Mouse (Mus musculus) testis, adult 2 months (tissue): Measurements from ENCODE around the gene Elobl. TPM values are rescaled to one million over a fixed set of nuclear protein-coding genes. Genes with fewer than 3 reads are reported as not detected.
A peak's percentile ranks its signal among the peaks of the same experiment; 100 is the strongest.

Experiments used
- H3K27ac ChIP-seq: fragments of 200-500 bp; 2 replicates; pipeline ENCODE4 v1.5.1; 2012; ENCODE audit warnings: low read depth, low read length; ENCODE audit not compliant: control insufficient read depth, insufficient read depth
- H3K27me3 ChIP-seq: fragments of 200-500 bp; 2 replicates; pipeline ENCODE4 v1.6.1; 2012; ENCODE audit warnings: mild to moderate bottlenecking, low read length, moderate library complexity; ENCODE audit not compliant: control insufficient read depth, insufficient read depth
- H3K36me3 ChIP-seq: fragments of 200-500 bp; 2 replicates; pipeline ENCODE4 v1.6.1; 2012; ENCODE audit warnings: mild to moderate bottlenecking, low read length; ENCODE audit not compliant: control insufficient read depth, insufficient read depth
- H3K4me1 ChIP-seq: fragments of 200-500 bp; 2 replicates; pipeline ENCODE4 v1.6.1; 2012; ENCODE audit warnings: low read length; ENCODE audit not compliant: control insufficient read depth, insufficient read depth
- H3K4me3 ChIP-seq: fragments of 200-500 bp; 2 replicates; pipeline ENCODE4 v1.5.1; 2012; ENCODE audit warnings: low read depth, mild to moderate bottlenecking, low read length, moderate library complexity, mixed read lengths; ENCODE audit not compliant: control insufficient read depth
- CTCF ChIP-seq: fragments of 200-500 bp; IDR thresholded peaks from 2 replicates; pipeline ENCODE4 v1.5.1; 2012; ENCODE audit warnings: low read depth, mild to moderate bottlenecking, inconsistent platforms, low read length, moderate library complexity; ENCODE audit not compliant: control insufficient read depth, insufficient read depth, insufficient replicate concordance
- POLR2A ChIP-seq: fragments of 200-500 bp; IDR thresholded peaks from 2 replicates; pipeline ENCODE4 v1.6.1; 2012; ENCODE audit warnings: low read depth, mild to moderate bottlenecking, inconsistent platforms, low read length, moderate library complexity; ENCODE audit not compliant: control insufficient read depth
- polyA plus RNA-seq: library from polyadenylated mRNA; depleted of rRNA; stranded (reverse); fragments of >200 nt; gene quantifications from 2 replicates; pipeline ENCODE4 v1.2.3, GENCODE M21; 2012

Gene Elobl
- polyA plus RNA-seq, 1 experiment, result 0.27 TPM

GRCm38 (mm10) chr11:88954803-88955202, 11.9 kb downstream of the Elobl start:
- Histone ChIP-seq H3K4me3 (peak overlapping the region; percentile 90), H3K36me3 (peaks cover 1% of the 10 kb centered on the region), H3K27ac (peak overlapping the region; percentile 69), H3K27me3 (no peaks in the 10 kb centered on the region), H3K4me1 (no peaks in the 10 kb centered on the region; the same call in 1 of the 2 replicates)
- no peak for TF ChIP-seq POLR2A
- no peak for TF ChIP-seq CTCF

- peak overlapping the region; percentile 13; the same call in 1 of the 2 replicates for H3K4me3 ChIP-seq
- peaks cover 2% of the 10 kb centered on the region for H3K36me3 ChIP-seq
- no peaks in the 10 kb centered on the region; the same call in 1 of the 2 replicates for H3K4me1 ChIP-seq
- TF ChIP-seq POLR2A (no peak), CTCF (no peak)
- H3K27ac ChIP-seq, result no peak overlapping the region
- no peaks in the 10 kb centered on the region for H3K27me3 ChIP-seq
Measured at GRCm38 (mm10) chr11:88953582-88953981, 13.1 kb downstream of the Elobl start.

- TF ChIP-seq POLR2A (no peak), CTCF (no peak)
- Histone ChIP-seq H3K4me3 (no peak overlapping the region), H3K36me3 (peaks cover 2% of the 10 kb centered on the region), H3K27me3 (no peaks in the 10 kb centered on the region), H3K27ac (no peak overlapping the region), H3K4me1 (no peaks in the 10 kb centered on the region; the same call in 1 of the 2 replicates)
Measured at GRCm38 (mm10) chr11:88952117-88952516, 14.6 kb downstream of the Elobl start.

GRCm38 (mm10) chr11:88951576-88951975, 15.2 kb downstream of the Elobl start:
- H3K36me3 ChIP-seq, result peaks cover 4% of the 10 kb centered on the region
- H3K27ac ChIP-seq, result no peak overlapping the region
- no peaks in the 10 kb centered on the region for H3K27me3 ChIP-seq
- no peak overlapping the region for H3K4me3 ChIP-seq
- no peaks in the 10 kb centered on the region; the same call in 1 of the 2 replicates for H3K4me1 ChIP-seq
- TF ChIP-seq CTCF (no peak), POLR2A (no peak)

GRCm38 (mm10) chr11:88950640-88951250, 16.0 kb downstream of the Elobl start:
- Histone ChIP-seq H3K4me1 (no peaks in the 10 kb centered on the region; the same call in 1 of the 2 replicates), H3K36me3 (peaks cover 4% of the 10 kb centered on the region), H3K27me3 (no peaks in the 10 kb centered on the region), H3K27ac (0 out of 2 replicates have a peak overlapping the region, but pooled peaks have one; percentile 26), H3K4me3 (no peak overlapping the region)
- TF ChIP-seq CTCF (no peak), POLR2A (no peak)

GRCm38 (mm10) chr11:88949802-88950639, 16.7 kb downstream of the Elobl start:
- peaks cover 4% of the 10 kb centered on the region for H3K36me3 ChIP-seq
- H3K4me3 ChIP-seq, result no peak overlapping the region
- no peaks in the 10 kb centered on the region; the same call in 1 of the 2 replicates for H3K4me1 ChIP-seq
- H3K27me3 ChIP-seq, result no peaks in the 10 kb centered on the region
- TF ChIP-seq POLR2A, result no peak
- TF ChIP-seq CTCF, result no peak
- 0 out of 2 replicates have a peak overlapping the region, but pooled peaks have one; percentile 26 for H3K27ac ChIP-seq

GRCm38 (mm10) chr11:88948896-88949295, 17.8 kb downstream of the Elobl start:
- no peak for TF ChIP-seq CTCF
- TF ChIP-seq POLR2A, result no peak
- Histone ChIP-seq H3K4me1 (no peaks in the 10 kb centered on the region; the same call in 1 of the 2 replicates), H3K36me3 (peaks cover 4% of the 10 kb centered on the region), H3K4me3 (no peak overlapping the region), H3K27me3 (no peaks in the 10 kb centered on the region), H3K27ac (no peak overlapping the region)

GRCm38 (mm10) chr11:88945971-88946585, 20.7 kb downstream of the Elobl start:
- no peak overlapping the region for H3K4me3 ChIP-seq
- H3K27me3 ChIP-seq, result no peaks in the 10 kb centered on the region
- H3K36me3 ChIP-seq, result peaks cover 4% of the 10 kb centered on the region
- no peak overlapping the region for H3K27ac ChIP-seq
- TF ChIP-seq CTCF (no peak), POLR2A (no peak)
- no peaks in the 10 kb centered on the region; the same call in 1 of the 2 replicates for H3K4me1 ChIP-seq
